Mouse (Mus musculus) kidney, postnatal 0 days (tissue): ENCODE measurements around the gene Med25. TPM values are rescaled to one million over a fixed set of nuclear protein-coding genes. Genes with fewer than 3 reads are reported as not detected.

Experiments
- ATAC-seq: fragments of 200-750 bp; cut with Nextera tagmentation; replicated peaks from 2 replicates; pipeline ENCODE4 v1.8.0; 2017; ENCODE audit warnings: low read depth, moderate number of reproducible peaks, moderate TSS enrichment, moderate library complexity; ENCODE audit not compliant: low FRiP score
- DNase-seq: peaks from one replicate; pipeline ENCODE4 v3.0.0-alpha.2; 2016; ENCODE audit warnings: low spot score
- H3K27ac ChIP-seq: fragments of 300-500 bp; sonication (generic); 2 replicates; pipeline ENCODE4 v1.5.1; 2014; ENCODE audit warnings: mild to moderate bottlenecking
- H3K27me3 ChIP-seq: fragments of 300-500 bp; sonication (generic); 2 replicates; pipeline ENCODE4 v1.6.1; 2014; ENCODE audit warnings: low read length, mixed read lengths; ENCODE audit not compliant: insufficient read depth
- H3K36me3 ChIP-seq: fragments of 300-500 bp; sonication (generic); 2 replicates; pipeline ENCODE4 v1.6.1; 2014; ENCODE audit warnings: low read length, mixed read lengths; ENCODE audit not compliant: insufficient read depth
- H3K4me1 ChIP-seq: fragments of 300-500 bp; sonication (generic); replicated peaks from 2 replicates; pipeline ENCODE4 v1.6.1; 2014; ENCODE audit warnings: antibody characterized with exemption, low read length, mixed read lengths; ENCODE audit not compliant: insufficient read depth
- H3K4me2 ChIP-seq: fragments of 300-500 bp; sonication (generic); 2 replicates; pipeline ENCODE4 v1.6.1; 2014; ENCODE audit warnings: mild to moderate bottlenecking, low read length, moderate library complexity, mixed read lengths
- H3K4me3 ChIP-seq: fragments of 300-500 bp; sonication (generic); replicated peaks from 2 replicates; pipeline ENCODE4 v1.5.1; 2014; ENCODE audit warnings: low read depth, low read length
- H3K9ac ChIP-seq: fragments of 300-500 bp; sonication (generic); 2 replicates; pipeline ENCODE4 v1.6.1; 2014; ENCODE audit warnings: low read depth, low read length
- H3K9me3 ChIP-seq: fragments of 300-500 bp; sonication (generic); replicated peaks from 2 replicates; pipeline ENCODE4 v1.6.1; 2016; ENCODE audit warnings: low read length, inconsistent platforms, mixed read lengths
- CTCF ChIP-seq: IDR thresholded peaks from 2 replicates; pipeline ENCODE4 v1.5.1; 2016; ENCODE audit warnings: antibody characterized with exemption, low read depth, mild to moderate bottlenecking, moderate library complexity
- WGBS: fragments of 180-500 bp; shearing (Covaris S2); extraction: QIAGEN DNeasy Blood & Tissue Kit; methylation state at CpG from one replicate; pipeline ENCODE4 v1.1.7; 2014; 5-methylcytosine and 5-hydroxymethylcytosine counted together
- polyA plus RNA-seq: library from polyadenylated mRNA; unstranded; fragments of >200 nt; fragmentation: Nextera tagmentation; extraction: Ambion mirVana; gene quantifications from 2 replicates; pipeline ENCODE4 v1.2.1, GENCODE M21; 2015

The Med25 gene
- polyA plus RNA-seq, 1 experiment from 2014 or later, result 91.4 TPM

DNA sequence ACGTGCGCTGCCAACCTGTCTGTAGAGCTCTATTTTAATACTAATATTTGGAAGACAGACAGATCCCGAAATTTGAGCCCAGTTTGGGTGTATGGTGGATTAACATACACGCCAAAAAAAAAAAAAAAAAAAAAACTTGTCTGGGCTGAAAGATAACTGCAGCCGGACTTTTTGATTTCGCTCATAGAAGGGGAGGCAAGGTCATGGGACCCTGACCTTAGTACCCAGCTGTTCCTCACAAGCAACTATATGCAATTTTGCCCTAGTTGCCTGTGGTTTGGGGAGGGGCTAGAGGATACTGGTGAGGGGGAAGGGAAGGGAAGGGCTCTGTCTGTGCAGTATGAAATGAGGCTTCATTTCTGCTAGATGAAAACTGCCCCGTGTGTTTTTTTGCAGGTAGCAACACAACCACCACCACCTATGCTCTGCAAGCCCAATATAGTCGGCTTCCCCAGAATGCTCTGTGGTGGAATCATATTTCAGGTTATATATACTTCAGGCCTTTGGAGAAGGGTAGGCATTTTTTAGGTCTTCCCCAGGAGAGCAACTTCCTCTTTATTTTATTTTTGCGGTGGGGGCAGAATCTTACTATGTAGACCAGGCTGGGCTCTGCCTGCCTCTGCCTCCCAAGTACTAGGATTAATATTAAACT, 36.1 kb downstream of the Med25 start:
- no peak for DNase-seq
- ATAC-seq, result no peak
- WGBS, result 59% methylated on average over 9 of the region's 9 CpGs
- no peaks in the 10 kb centered on the region for H3K36me3 ChIP-seq
- no peak overlapping the region for H3K9ac ChIP-seq
- peak overlapping the region; percentile 92 for H3K4me2 ChIP-seq
- H3K27me3 ChIP-seq, result no peaks in the 10 kb centered on the region
- no peak for TF ChIP-seq CTCF
- H3K4me1 ChIP-seq, result peaks cover 28% of the 10 kb centered on the region
- H3K4me3 ChIP-seq, result peak overlapping the region; percentile 73; the same call in 1 of the 2 replicates
- H3K9me3 ChIP-seq, result no peaks in the 10 kb centered on the region
- H3K27ac ChIP-seq, result peak overlapping the region; percentile 92

DNA sequence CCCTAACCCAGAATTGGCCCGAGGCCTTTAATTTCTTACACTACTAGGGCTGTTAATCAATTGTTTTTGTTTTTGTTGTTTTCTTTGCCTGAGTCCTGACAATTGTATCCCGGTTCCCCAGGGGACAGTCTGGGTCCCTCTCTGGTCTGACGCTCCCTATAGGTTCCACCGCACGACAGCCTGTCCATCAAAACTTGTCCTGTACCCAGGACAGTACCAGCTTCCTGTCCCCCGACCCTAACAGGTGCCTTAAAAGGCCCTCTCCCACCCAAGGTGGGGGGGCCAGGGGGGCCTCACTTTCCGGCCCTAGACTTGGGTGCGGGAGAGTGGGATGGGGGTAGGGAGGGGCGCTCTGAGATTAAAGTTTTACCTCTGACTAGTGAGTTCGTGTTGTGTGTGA, 37.5 kb downstream of the Med25 start:
- no peak for DNase-seq
- H3K4me1 ChIP-seq, result peaks cover 35% of the 10 kb centered on the region
- peak overlapping the region; percentile 96 for H3K27ac ChIP-seq
- peak overlapping the region; percentile 90 for H3K4me2 ChIP-seq
- WGBS, result 35% methylated on average over 10 of the region's 10 CpGs
- TF ChIP-seq CTCF, result no peak
- H3K4me3 ChIP-seq, result peak overlapping the region; percentile 47
- H3K9me3 ChIP-seq, result no peaks in the 10 kb centered on the region
- no peaks in the 10 kb centered on the region for H3K36me3 ChIP-seq
- no peaks in the 10 kb centered on the region for H3K27me3 ChIP-seq
- peak overlapping the region; percentile 54 for H3K9ac ChIP-seq
- ATAC-seq, result peak; percentile 1; the same call in 1 of the 2 replicates

DNA sequence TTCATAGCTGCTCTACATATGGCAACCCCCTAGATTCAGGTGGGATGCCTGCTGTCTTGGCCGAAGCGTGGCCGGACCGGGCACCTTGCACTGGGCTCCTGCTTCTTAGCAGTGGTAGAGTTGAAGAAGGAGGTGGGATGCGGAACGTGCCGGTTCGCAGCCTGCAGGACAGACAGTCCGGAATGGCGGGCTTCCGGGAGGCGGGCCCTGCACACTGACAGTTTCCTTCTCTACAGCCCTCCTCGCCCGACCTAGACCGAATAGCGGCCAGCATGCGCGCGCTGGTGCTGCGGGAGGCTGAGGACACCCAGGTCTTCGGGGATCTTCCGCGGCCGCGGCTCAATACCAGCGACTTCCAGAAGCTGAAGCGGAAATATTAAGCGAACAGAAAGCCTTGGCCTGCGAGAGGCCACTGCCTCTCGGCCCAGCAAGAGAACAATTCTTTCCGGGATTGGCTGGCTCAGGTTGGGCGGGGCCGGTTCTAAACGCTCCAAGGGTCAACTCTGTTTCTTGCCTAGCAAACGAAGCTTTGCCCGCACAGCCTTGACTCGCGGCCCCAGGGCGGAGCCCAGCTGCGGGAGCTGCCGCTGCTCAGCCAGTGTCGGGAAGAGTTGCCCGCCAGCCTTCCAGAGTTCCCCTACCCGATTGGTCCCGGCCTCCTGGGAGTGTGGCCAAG, 38.0 kb downstream of the Med25 start:
- DNase-seq, result peak; percentile 93
- H3K9ac ChIP-seq, result peak overlapping the region; percentile 54
- no peaks in the 10 kb centered on the region for H3K36me3 ChIP-seq
- H3K4me3 ChIP-seq, result peak overlapping the region; percentile 47
- ATAC-seq, result peak; percentile 65
- no peaks in the 10 kb centered on the region for H3K9me3 ChIP-seq
- WGBS, result under 1% methylated on average over 45 of the region's 45 CpGs
- H3K4me2 ChIP-seq, result peak overlapping the region; percentile 90
- no peaks in the 10 kb centered on the region for H3K27me3 ChIP-seq
- no peak for TF ChIP-seq CTCF
- peaks cover 35% of the 10 kb centered on the region for H3K4me1 ChIP-seq
- peak overlapping the region; percentile 96 for H3K27ac ChIP-seq

DNA sequence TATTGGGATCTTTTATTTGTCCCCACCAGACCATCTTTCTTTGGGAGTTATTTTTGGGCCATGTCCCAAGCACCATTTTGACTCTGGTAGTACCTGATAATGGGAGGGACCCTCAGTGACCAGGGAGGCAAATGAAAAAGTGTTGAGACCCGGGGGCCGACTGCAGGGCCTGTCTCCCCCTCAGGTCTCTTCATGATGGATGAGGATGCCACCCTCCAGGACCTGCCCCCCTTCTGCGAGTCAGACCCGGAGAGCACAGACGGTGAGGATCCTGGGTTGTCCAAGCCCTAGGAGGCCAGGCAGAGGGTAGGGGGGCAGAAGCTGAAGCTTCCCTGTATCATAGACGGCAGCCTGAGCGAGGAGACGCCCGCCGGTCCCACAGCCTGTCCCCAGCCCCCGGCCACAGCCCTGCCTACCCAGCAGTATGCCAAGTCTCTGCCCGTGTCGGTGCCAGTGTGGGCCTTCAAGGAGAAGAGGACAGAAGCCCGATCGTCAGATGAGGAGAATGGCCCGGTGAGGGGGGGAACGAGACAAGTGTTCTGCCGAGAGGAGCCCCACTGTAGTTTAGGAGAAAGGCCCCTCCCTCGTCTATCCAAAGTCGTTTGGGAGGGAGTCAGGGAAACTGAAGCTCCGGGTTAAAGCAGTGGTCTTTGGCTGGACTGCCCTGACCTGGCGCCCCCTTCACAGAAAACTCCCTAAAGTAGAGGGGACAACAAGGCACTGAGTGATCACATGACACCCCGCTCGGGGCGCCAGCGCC, 38.7 kb downstream of the Med25 start:
- H3K9me3 ChIP-seq, result no peaks in the 10 kb centered on the region
- no peak for DNase-seq
- H3K36me3 ChIP-seq, result no peaks in the 10 kb centered on the region
- peaks cover 35% of the 10 kb centered on the region for H3K4me1 ChIP-seq
- peak overlapping the region; percentile 54 for H3K9ac ChIP-seq
- peak overlapping the region; percentile 90 for H3K4me2 ChIP-seq
- no peak for TF ChIP-seq CTCF
- no peak for ATAC-seq
- H3K27ac ChIP-seq, result peak overlapping the region; percentile 96
- H3K4me3 ChIP-seq, result peak overlapping the region; percentile 47
- WGBS, result 21% methylated on average over 26 of the region's 26 CpGs
- H3K27me3 ChIP-seq, result no peaks in the 10 kb centered on the region

DNA sequence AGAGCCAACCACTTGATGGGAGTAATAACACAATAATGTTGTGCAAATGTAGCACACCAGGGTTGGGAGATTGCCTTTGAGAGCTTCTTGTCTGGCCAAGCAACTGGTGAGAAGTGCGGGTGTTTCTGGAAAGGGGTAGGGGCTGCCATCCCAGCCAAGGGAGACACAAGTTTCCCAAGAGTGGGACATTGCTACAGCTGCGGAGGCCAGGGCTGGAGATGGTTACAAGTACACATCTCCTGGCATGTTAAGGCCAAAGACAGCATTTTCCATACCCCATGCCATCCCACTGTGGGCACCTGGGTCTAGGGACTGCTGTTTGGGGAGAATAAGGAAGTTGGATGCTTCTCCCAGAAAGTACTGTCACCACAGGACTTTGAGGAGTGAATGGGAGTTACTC, 39.4 kb downstream of the Med25 start:
- Histone ChIP-seq H3K4me1 (peaks cover 35% of the 10 kb centered on the region), H3K4me2 (no peak overlapping the region), H3K9me3 (no peaks in the 10 kb centered on the region), H3K36me3 (no peaks in the 10 kb centered on the region), H3K4me3 (no peak overlapping the region), H3K9ac (no peak overlapping the region), H3K27me3 (no peaks in the 10 kb centered on the region), H3K27ac (no peak overlapping the region)
- DNase-seq (no peak), ATAC-seq (no peak)
- TF ChIP-seq CTCF, result no peak
- 90% methylated on average over 2 of the region's 2 CpGs for WGBS

DNA sequence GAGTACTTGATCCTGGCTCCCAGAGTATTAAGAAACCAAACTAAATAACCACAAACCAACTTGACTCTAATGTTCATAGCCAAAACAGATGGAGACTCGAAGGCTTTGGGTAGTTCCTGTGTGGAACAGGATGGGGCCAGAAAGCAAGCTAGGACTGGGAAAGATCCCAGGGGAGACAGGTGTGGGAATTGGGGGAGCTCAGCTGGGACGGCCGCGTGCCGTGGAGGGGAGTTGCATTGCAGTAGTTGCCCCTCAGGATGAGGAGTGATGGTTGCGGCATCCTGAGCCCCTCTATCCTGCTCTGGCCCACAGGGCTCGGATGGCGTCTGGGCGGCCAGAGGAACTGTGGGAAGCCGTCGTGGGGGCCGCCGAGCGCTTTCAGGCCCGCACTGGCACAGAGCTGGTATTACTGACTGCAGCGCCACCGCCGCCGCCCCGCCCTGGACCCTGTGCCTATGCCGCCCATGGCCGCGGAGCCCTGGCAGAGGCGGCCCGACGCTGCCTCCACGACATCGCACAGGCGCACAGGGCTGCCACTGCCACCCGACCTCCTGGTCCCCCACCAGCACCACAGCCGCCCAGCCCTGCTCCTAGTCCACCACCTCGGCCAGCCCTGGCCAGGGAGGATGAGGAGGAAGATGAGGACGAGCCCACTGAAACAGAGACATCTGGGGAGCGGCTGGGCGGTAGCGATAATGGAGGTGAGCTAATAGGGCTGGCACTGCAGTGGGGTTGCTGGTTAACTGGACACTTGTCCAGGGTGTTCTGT, 40.1 kb downstream of the Med25 start:
- Histone ChIP-seq H3K4me2 (no peak overlapping the region), H3K9ac (no peak overlapping the region), H3K9me3 (no peaks in the 10 kb centered on the region), H3K27me3 (no peaks in the 10 kb centered on the region), H3K4me3 (no peak overlapping the region), H3K27ac (no peak overlapping the region), H3K4me1 (peaks cover 29% of the 10 kb centered on the region), H3K36me3 (no peaks in the 10 kb centered on the region)
- 91% methylated on average over 33 of the region's 36 CpGs for WGBS
- no peak for TF ChIP-seq CTCF
- no peak for ATAC-seq
- DNase-seq, result no peak
